Mouse (Mus musculus): Measurements from ENCODE around the gene Garem2.
"Not testable (repeated sequence)": the region's sequence is repeated elsewhere in the genome, so short reads cannot be mapped to it uniquely, and the experiment has no call there.

The Garem2 gene

GRCm38 (mm10) chr5:30104841-30105667, at the start of gene Garem2:
Gene Garem2, plus strand, starts transcription at chr5:30105161.
- peak in 1 of 2 experiments; percentile 16 for DNase-seq

GRCm38 (mm10) chr5:30058216-30058731, 46.7 kb upstream of the Garem2 start:
- DNase-seq = no peak

GRCm38 (mm10) chr5:30059607-30060006, 45.4 kb upstream of the Garem2 start:
- not testable (repeated sequence) for DNase-seq

- no peak for DNase-seq
These were observed 37.2 kb upstream of the Garem2 start for GRCm38 (mm10) chr5:30067726-30068125.

- DNase-seq = no peak
These were observed 33.3 kb upstream of the Garem2 start for GRCm38 (mm10) chr5:30071677-30072076.

GRCm38 (mm10) chr5:30072377-30072776, 32.6 kb upstream of the Garem2 start:
- DNase-seq = no peak

- peak; percentile 67 to 74 for DNase-seq
These were observed 31.8 kb upstream of the Garem2 start, which contains the start of gene Tyms for GRCm38 (mm10) chr5:30072825-30073821. Gene Tyms, minus strand, starts transcription at chr5:30073617.

GRCm38 (mm10) chr5:30092701-30093100, 12.3 kb upstream of the Garem2 start:
- no peak for DNase-seq

- no peak for DNase-seq
These were observed 10.6 kb upstream of the Garem2 start for GRCm38 (mm10) chr5:30094399-30094798.

GRCm38 (mm10) chr5:30095731-30096130, 9.2 kb upstream of the Garem2 start:
- DNase-seq = peak in 1 of 2 experiments; percentile 68

GRCm38 (mm10) chr5:30098260-30098659, 6.7 kb upstream of the Garem2 start:
- DNase-seq = no peak

GRCm38 (mm10) chr5:30103340-30103739, 1.6 kb upstream of the Garem2 start:
- peak in 1 of 2 experiments; percentile 1 for DNase-seq

- peak; percentile 49 to 75 for DNase-seq
These were observed 622 bp upstream of the Garem2 start for GRCm38 (mm10) chr5:30104339-30104738.

GRCm38 (mm10) chr5:30105668-30106300, 823 bp downstream of the Garem2 start, which contains the start of gene 3110082J24Rik:
Gene 3110082J24Rik, minus strand, starts transcription at chr5:30106086.
- DNase-seq = peak; percentile 10 to 43

GRCm38 (mm10) chr5:30106756-30107155, 1.8 kb downstream of the Garem2 start:
- DNase-seq = peak in 1 of 2 experiments; percentile 2

- DNase-seq = peak in 1 of 2 experiments; percentile 3
These were observed 2.2 kb downstream of the Garem2 start for GRCm38 (mm10) chr5:30107186-30107585.

GRCm38 (mm10) chr5:30107611-30108041, 2.7 kb downstream of the Garem2 start:
- DNase-seq = no peak

GRCm38 (mm10) chr5:30108233-30108632, 3.3 kb downstream of the Garem2 start:
- no peak for DNase-seq

- no peak for DNase-seq
These were observed 4.9 kb downstream of the Garem2 start for GRCm38 (mm10) chr5:30109899-30110298.

- DNase-seq = no peak
These were observed 5.6 kb downstream of the Garem2 start for GRCm38 (mm10) chr5:30110371-30111060.

- DNase-seq = peak in 1 of 2 experiments; percentile 42
These were observed 6.2 kb downstream of the Garem2 start for GRCm38 (mm10) chr5:30111126-30111525.

GRCm38 (mm10) chr5:30111771-30112170, 6.8 kb downstream of the Garem2 start:
- no peak for DNase-seq
